Mouse (Mus musculus) midbrain, embryonic 16.5 days (tissue): ENCODE measurements around the gene Ren1. TPM values are rescaled to one million over a fixed set of nuclear protein-coding genes. Genes with fewer than 3 reads are reported as not detected.

Experiments
- ATAC-seq: fragments of 200-750 bp; cut with Nextera tagmentation; 2 replicates; pipeline ENCODE4 v1.8.0; 2017; ENCODE audit warnings: moderate TSS enrichment
- H3K27ac ChIP-seq: fragments of 300-500 bp; sonication (generic); 2 replicates; pipeline ENCODE4 v1.5.1; 2014; ENCODE audit warnings: mild to moderate bottlenecking, low read length, mixed read lengths
- H3K27me3 ChIP-seq: fragments of 300-500 bp; sonication (generic); 2 replicates; pipeline ENCODE4 v1.6.1; 2014; ENCODE audit warnings: low read depth, low read length, mixed read lengths; ENCODE audit not compliant: control insufficient read depth, insufficient read depth
- H3K36me3 ChIP-seq: fragments of 300-500 bp; sonication (generic); 2 replicates; pipeline ENCODE4 v1.6.1; 2014; ENCODE audit warnings: mild to moderate bottlenecking, low read length, moderate library complexity, mixed read lengths; ENCODE audit not compliant: control insufficient read depth, insufficient read depth
- H3K4me1 ChIP-seq: fragments of 300-500 bp; sonication (generic); 2 replicates; pipeline ENCODE4 v1.6.1; 2014; ENCODE audit warnings: mild to moderate bottlenecking, low read length, mixed read lengths; ENCODE audit not compliant: control insufficient read depth, insufficient read depth
- H3K4me2 ChIP-seq: fragments of 300-500 bp; sonication (generic); 2 replicates; pipeline ENCODE4 v1.6.1; 2014; ENCODE audit warnings: mild to moderate bottlenecking, low read length, mixed read lengths
- H3K4me3 ChIP-seq: fragments of 300-500 bp; sonication (generic); 2 replicates; pipeline ENCODE4 v1.5.1; 2014; ENCODE audit warnings: low read depth, mild to moderate bottlenecking, low read length, moderate library complexity, mixed read lengths
- H3K9ac ChIP-seq: fragments of 300-500 bp; sonication (generic); 2 replicates; pipeline ENCODE4 v1.6.1; 2014; ENCODE audit warnings: low read depth, low read length, mixed read lengths
- H3K9me3 ChIP-seq: fragments of 300-500 bp; sonication (generic); replicated peaks from 2 replicates; pipeline ENCODE4 v1.6.1; 2014; ENCODE audit warnings: mild to moderate bottlenecking, low read length, mixed read lengths; ENCODE audit not compliant: control insufficient read depth, poor library complexity, severe bottlenecking
- WGBS: fragments of 180-500 bp; shearing (Covaris S2); extraction: QIAGEN DNeasy Blood & Tissue Kit; methylation state at CpG from one replicate; pipeline ENCODE4 v1.1.7; 2014; 5-methylcytosine and 5-hydroxymethylcytosine counted together
- polyA plus RNA-seq: library from polyadenylated mRNA; unstranded; fragments of >200 nt; fragmentation: Nextera tagmentation; extraction: Ambion mirVana; gene quantifications from 2 replicates; pipeline ENCODE4 v1.2.1, GENCODE M21; 2015

The Ren1 gene
- polyA plus RNA-seq, 1 experiment from 2014 or later = not detected

DNA sequence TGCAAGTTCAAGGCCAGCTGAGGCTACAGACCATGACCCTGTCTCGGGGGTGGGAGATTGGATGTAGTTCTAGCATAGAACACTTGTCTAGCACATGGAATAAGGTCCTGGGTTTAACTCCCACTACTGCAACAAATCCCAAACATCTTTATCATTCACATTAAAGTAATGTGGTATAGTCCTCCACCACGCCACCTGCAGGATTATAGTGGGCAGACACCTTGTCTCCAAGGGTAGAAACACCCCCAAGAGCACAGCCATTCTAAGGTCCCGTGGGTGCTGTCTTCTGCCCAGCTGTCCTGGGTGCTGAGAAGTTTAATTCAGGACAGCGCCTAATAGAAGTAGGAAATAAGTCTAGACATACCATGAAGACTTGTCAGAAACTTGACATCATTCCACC, 33.7 kb upstream of the Ren1 start:
- Histone ChIP-seq H3K4me3 (no peak overlapping the region), H3K27me3 (no peaks in the 10 kb centered on the region), H3K4me2 (no peak overlapping the region), H3K4me1 (peaks cover 3% of the 10 kb centered on the region), H3K9me3 (no peaks in the 10 kb centered on the region), H3K9ac (no peak overlapping the region), H3K36me3 (no peaks in the 10 kb centered on the region), H3K27ac (no peak overlapping the region)
- no peak for ATAC-seq
- WGBS = 86% methylated on average over 4 of the region's 4 CpGs

DNA sequence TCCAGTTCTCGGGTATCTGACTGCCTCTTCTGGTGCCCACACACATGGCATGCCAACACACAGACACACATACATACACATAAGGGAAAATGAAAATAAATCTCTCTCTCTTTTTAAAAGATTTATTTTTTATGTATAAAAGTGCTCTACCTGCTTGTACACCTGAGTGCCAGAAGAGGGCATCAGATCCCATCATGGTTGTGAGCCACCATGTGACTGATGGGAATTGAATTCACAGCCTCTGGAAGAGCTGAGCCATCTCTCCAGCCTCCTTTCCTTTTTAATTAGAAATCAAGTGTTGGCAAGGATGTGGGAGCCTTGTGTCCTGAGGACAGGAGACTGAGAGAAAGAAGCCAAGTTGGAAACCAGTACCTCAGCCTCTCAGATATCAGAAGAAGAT, 33.2 kb upstream of the Ren1 start:
- no peaks in the 10 kb centered on the region for H3K9me3 ChIP-seq
- no peak overlapping the region for H3K4me3 ChIP-seq
- no peak for ATAC-seq
- no peaks in the 10 kb centered on the region for H3K27me3 ChIP-seq
- WGBS = 72% methylated on average over 1 of the region's 1 CpGs
- H3K27ac ChIP-seq = no peak overlapping the region
- no peak overlapping the region for H3K9ac ChIP-seq
- H3K4me1 ChIP-seq = peaks cover 3% of the 10 kb centered on the region
- H3K4me2 ChIP-seq = no peak overlapping the region
- H3K36me3 ChIP-seq = no peaks in the 10 kb centered on the region

- no peaks in the 10 kb centered on the region for H3K4me1 ChIP-seq
- 77% methylated on average over 13 of the region's 13 CpGs for whole genome bisulfite sequencing
- no peak within 1 kb of the TSS for H3K4me2 ChIP-seq
- H3K4me3 ChIP-seq = no peak within 1 kb of the TSS
- H3K9ac ChIP-seq = no peak within 1 kb of the TSS
- no peak for ATAC-seq
- no peaks in the 10 kb centered on the region for H3K9me3 ChIP-seq
- H3K27ac ChIP-seq = no peak within 1 kb of the TSS
- H3K27me3 ChIP-seq = no peaks in the 10 kb centered on the region
- H3K36me3 ChIP-seq = no peaks in the 10 kb centered on the region
Measured at GRCm38 (mm10) chr1:133321267-133321925, 28.9 kb upstream of the Ren1 start, which contains the start of gene Kiss1. Gene Kiss1 (plus strand): TSS chr1:133321875.

- 52% methylated on average over 5 of the region's 5 CpGs for WGBS
- Histone ChIP-seq H3K9ac (no peak overlapping the region), H3K27ac (no peak overlapping the region), H3K27me3 (no peaks in the 10 kb centered on the region), H3K4me1 (peaks cover 1% of the 10 kb centered on the region; the same call in 1 of the 2 replicates), H3K4me3 (no peak overlapping the region), H3K36me3 (no peaks in the 10 kb centered on the region), H3K9me3 (no peaks in the 10 kb centered on the region), H3K4me2 (no peak overlapping the region)
- ATAC-seq = no peak
Measured at GRCm38 (mm10) chr1:133323333-133323732, 27.0 kb upstream of the Ren1 start.

GRCm38 (mm10) chr1:133325951-133326350, 24.4 kb upstream of the Ren1 start:
- WGBS = 86% methylated on average over 8 of the region's 8 CpGs
- H3K9ac ChIP-seq = no peak overlapping the region
- no peak overlapping the region for H3K27ac ChIP-seq
- ATAC-seq = no peak
- H3K9me3 ChIP-seq = no peaks in the 10 kb centered on the region
- peaks cover 16% of the 10 kb centered on the region for H3K4me1 ChIP-seq
- H3K36me3 ChIP-seq = no peaks in the 10 kb centered on the region
- no peak overlapping the region for H3K4me3 ChIP-seq
- no peak overlapping the region for H3K4me2 ChIP-seq
- no peaks in the 10 kb centered on the region for H3K27me3 ChIP-seq

- ATAC-seq = no peak
- Histone ChIP-seq H3K27me3 (no peaks in the 10 kb centered on the region), H3K27ac (no peak overlapping the region), H3K9ac (no peak overlapping the region), H3K36me3 (no peaks in the 10 kb centered on the region), H3K4me3 (no peak overlapping the region), H3K4me1 (peaks cover 21% of the 10 kb centered on the region), H3K9me3 (no peaks in the 10 kb centered on the region), H3K4me2 (no peak overlapping the region)
- WGBS = 61% methylated on average over 5 of the region's 5 CpGs
Measured at GRCm38 (mm10) chr1:133327094-133327493, 23.2 kb upstream of the Ren1 start.

DNA sequence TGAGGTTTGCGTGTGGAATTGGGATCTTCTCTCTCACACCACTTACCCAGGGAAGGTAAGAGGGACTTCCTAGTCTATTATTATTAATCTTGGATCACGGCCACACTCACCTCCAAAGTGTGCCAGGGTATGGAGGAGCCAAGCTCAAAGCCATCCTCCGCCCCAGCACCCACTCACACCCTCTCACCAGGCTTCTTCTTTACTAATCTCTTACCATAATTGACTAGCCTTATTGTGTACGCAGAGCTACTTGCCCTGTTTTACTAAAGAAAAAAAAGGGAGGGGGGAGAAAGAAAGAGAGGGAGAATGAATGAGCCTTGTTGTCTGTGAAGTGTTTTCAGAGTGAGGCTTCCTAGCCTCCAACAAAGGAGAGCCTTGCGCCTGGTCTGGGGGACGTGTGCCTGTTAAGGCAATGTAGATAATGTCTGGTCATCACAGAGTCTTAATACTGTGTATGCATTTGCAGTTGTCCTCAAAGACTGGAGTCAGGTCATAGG, 22.0 kb upstream of the Ren1 start:
- Histone ChIP-seq H3K4me3 (no peak overlapping the region), H3K36me3 (no peaks in the 10 kb centered on the region), H3K9me3 (no peaks in the 10 kb centered on the region), H3K27ac (no peak overlapping the region), H3K9ac (no peak overlapping the region), H3K4me2 (no peak overlapping the region), H3K27me3 (no peaks in the 10 kb centered on the region), H3K4me1 (peaks cover 21% of the 10 kb centered on the region)
- 47% methylated on average over 6 of the region's 6 CpGs for WGBS
- no peak for ATAC-seq

DNA sequence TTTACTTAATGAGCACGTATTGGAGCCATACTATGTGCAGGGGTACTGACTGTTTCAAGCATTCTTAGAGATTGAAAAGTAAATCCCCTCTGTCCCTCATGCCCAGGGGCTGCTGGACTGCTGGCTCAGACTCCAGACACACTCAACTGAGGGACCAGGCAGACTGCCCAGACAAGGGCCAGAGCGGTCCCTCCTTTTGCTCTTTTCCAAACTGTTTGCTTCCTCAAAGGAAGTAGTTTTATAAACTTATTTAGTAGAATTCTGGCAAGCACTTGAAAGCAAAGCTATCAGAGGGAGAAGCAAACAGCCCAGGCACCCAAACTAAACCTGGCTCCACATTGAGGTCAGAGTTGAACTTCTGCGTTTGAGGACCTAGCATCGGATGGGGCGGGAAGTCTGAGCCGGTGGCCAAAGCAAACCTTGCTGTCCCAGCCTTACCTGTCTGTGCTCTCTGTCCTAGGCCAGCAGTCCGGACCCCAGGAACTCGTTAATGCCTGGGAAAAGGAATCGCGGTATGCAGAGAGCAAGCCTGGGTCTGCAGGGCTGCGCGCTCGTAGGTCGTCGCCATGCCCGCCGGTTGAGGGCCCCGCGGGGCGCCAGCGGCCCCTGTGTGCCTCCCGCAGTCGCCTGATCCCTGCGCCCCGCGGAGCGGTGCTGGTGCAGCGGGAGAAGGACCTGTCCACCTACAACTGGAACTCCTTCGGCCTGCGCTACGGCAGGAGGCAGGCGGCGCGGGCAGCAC, 21.2 kb upstream of the Ren1 start:
- Histone ChIP-seq H3K9me3 (no peaks in the 10 kb centered on the region), H3K27me3 (no peaks in the 10 kb centered on the region), H3K4me2 (peak overlapping the region; percentile 61), H3K27ac (no peak overlapping the region), H3K36me3 (no peaks in the 10 kb centered on the region), H3K4me1 (peaks cover 21% of the 10 kb centered on the region), H3K4me3 (peak overlapping the region; percentile 27), H3K9ac (peak overlapping the region; percentile 54)
- no peak; the same call in 1 of the 2 replicates for ATAC-seq
- WGBS = 10% methylated on average over 30 of the region's 34 CpGs

DNA sequence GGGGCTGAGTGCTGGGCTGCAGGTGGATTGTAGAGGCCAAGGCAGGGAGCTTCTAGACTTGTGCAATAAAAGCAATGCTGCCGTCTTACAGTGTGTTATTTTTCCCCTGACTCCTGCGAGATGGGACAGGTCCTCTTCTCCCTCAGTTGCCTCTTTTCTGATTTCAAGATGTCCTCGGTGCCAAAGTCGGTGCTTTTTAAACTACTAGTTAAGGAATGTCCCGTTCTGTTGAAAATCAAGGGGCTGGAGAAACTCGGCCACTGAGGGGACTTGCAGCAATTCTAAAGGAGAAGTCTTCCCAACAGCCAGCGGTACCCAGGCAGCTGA, 20.7 kb upstream of the Ren1 start:
- H3K27me3 ChIP-seq = no peaks in the 10 kb centered on the region
- peaks cover 21% of the 10 kb centered on the region for H3K4me1 ChIP-seq
- no peaks in the 10 kb centered on the region for H3K9me3 ChIP-seq
- no peaks in the 10 kb centered on the region for H3K36me3 ChIP-seq
- WGBS = 19% methylated on average over 7 of the region's 7 CpGs
- H3K4me3 ChIP-seq = peak overlapping the region; percentile 27
- peak overlapping the region; percentile 54 for H3K9ac ChIP-seq
- ATAC-seq = no peak
- H3K4me2 ChIP-seq = peak overlapping the region; percentile 61
- H3K27ac ChIP-seq = no peak overlapping the region
